Mouse (Mus musculus): ENCODE measurements around the gene Prcd. TPM values are rescaled to one million over a fixed set of nuclear protein-coding genes. Genes with fewer than 3 reads are reported as not detected.
"Not testable (repeated sequence)": the region's sequence is repeated elsewhere in the genome, so short reads cannot be mapped to it uniquely, and the experiment has no call there.

Prcd gene
- polyA plus RNA-seq, 1 experiment from 2014 or later = 16.4 TPM

DNA sequence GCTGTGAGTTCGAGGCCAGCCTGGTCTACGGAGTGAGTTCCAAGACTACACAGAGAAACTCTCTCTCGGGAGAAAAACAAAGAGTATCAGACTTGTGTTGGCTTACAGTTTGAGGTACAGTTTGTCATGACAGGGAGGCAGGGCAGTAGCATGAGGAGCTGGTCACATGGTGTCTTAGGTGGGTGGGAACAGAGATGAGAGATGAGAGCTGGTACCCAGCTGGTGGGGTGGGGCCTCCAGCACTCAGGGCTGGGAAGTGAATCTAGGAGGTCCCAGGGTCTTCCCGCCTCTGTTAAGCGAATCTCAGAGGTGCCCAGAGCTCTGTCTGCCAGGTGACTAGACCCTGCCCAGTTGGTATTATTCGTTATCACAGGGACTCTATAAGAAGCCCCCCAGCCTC, 23.9 kb upstream of the Prcd start:
- H3K4me1 ChIP-seq (ENCODE audit: insufficient read depth, low read depth, low read length) = peaks cover 2% of the 10 kb centered on the region; the same call in 1 of the 2 replicates
- no peaks in the 10 kb centered on the region for H3K36me3 ChIP-seq (ENCODE audit: insufficient read depth, low read length)
- ATAC-seq (no peak), DNase-seq (ENCODE audit: low spot score) (no peak)
- H3K9ac ChIP-seq (replicated peaks; ENCODE audit: low read depth) = no peak overlapping the region
- H3K4me2 ChIP-seq (replicated peaks; ENCODE audit: low read depth, low read length) = no peak overlapping the region
- WGBS = 84% methylated on average over 6 of the region's 6 CpGs
- no peak overlapping the region for H3K4me3 ChIP-seq (ENCODE audit: low read depth, low read length)
- no peaks in the 10 kb centered on the region for H3K9me3 ChIP-seq (ENCODE audit: low read length)
- TF ChIP-seq CTCF (IDR thresholded peaks at IDR 0.05) = no peak
- TF ChIP-seq EP300 (IDR thresholded peaks at IDR 0.05) = no peak
- H3K27me3 ChIP-seq (replicated peaks; ENCODE audit: insufficient read depth, low read length) = no peaks in the 10 kb centered on the region
- H3K27ac ChIP-seq (ENCODE audit: low read length) = no peak overlapping the region

DNA sequence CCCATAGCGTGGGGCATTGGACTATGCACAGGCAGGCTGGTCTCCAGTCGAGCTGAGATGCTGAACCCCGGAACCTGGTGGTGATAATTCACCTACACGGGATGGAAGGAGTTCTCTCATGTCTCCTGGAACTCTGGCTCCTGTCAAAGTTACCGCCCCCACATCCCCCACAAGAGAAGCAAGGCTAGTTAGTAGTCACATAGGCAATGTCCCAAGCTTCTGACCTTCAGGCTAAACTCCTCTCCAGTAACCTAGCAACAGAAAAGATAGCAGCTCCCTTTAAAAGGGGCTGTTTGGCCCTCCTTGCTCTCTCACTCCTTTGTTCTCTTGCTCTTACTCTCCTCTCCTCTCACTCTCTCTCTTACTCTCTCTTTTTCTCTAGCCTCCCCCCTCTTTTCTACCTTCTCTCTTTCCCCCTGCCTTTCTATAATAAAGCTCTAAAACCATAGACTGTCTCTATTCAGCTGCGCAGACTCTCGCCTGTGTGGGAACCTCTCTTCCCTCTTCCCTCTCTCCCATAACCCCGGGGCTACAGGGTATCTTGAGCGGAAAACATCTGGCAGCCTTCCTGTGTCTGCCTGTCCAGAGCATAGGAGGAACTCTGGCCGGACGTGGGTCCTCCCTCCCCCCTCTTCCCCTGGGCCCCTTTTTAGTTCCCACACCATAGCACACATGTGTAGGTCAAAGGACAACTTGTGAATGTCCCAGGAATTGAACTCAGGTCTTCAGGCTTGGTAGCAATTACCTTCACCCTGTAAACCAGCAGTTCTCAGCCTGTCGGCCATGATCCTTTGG, 23.0 kb upstream of the Prcd start:
- Histone ChIP-seq H3K9ac (replicated peaks; ENCODE audit: low read depth) (no peak overlapping the region), H3K27ac (ENCODE audit: low read length) (no peak overlapping the region), H3K36me3 (ENCODE audit: insufficient read depth, low read length) (no peaks in the 10 kb centered on the region), H3K4me2 (replicated peaks; ENCODE audit: low read depth, low read length) (no peak overlapping the region), H3K4me3 (ENCODE audit: low read depth, low read length) (no peak overlapping the region), H3K27me3 (replicated peaks; ENCODE audit: insufficient read depth, low read length) (no peaks in the 10 kb centered on the region), H3K9me3 (ENCODE audit: low read length) (no peaks in the 10 kb centered on the region), H3K4me1 (ENCODE audit: insufficient read depth, low read depth, low read length) (no peaks in the 10 kb centered on the region)
- DNase-seq (ENCODE audit: low spot score) = no peak
- ATAC-seq = no peak
- no peak for TF ChIP-seq EP300 (IDR thresholded peaks at IDR 0.05)
- no peak for TF ChIP-seq CTCF (IDR thresholded peaks at IDR 0.05)
- WGBS = 42% methylated on average over 12 of the region's 12 CpGs

GRCm38 (mm10) chr11:116632962-116633361, 20.4 kb upstream of the Prcd start:
- TF ChIP-seq EP300 (IDR thresholded peaks at IDR 0.05) = no peak
- TF ChIP-seq CTCF (IDR thresholded peaks at IDR 0.05) = no peak
- no peaks in the 10 kb centered on the region for H3K9me3 ChIP-seq (ENCODE audit: low read length)
- DNase-seq (ENCODE audit: low spot score) = peak; percentile 89
- no peaks in the 10 kb centered on the region for H3K27me3 ChIP-seq (replicated peaks; ENCODE audit: insufficient read depth, low read length)
- no peak overlapping the region for H3K9ac ChIP-seq (replicated peaks; ENCODE audit: low read depth)
- H3K4me2 ChIP-seq (replicated peaks; ENCODE audit: low read depth, low read length) = no peak overlapping the region
- no peak overlapping the region for H3K4me3 ChIP-seq (ENCODE audit: low read depth, low read length)
- no peaks in the 10 kb centered on the region for H3K4me1 ChIP-seq (ENCODE audit: insufficient read depth, low read depth, low read length)
- 41% methylated on average over 10 of the region's 10 CpGs for WGBS
- peak overlapping the region; percentile 73 for H3K27ac ChIP-seq (ENCODE audit: low read length)
- ATAC-seq = peak; percentile 86
- H3K36me3 ChIP-seq (ENCODE audit: insufficient read depth, low read length) = no peaks in the 10 kb centered on the region

DNA sequence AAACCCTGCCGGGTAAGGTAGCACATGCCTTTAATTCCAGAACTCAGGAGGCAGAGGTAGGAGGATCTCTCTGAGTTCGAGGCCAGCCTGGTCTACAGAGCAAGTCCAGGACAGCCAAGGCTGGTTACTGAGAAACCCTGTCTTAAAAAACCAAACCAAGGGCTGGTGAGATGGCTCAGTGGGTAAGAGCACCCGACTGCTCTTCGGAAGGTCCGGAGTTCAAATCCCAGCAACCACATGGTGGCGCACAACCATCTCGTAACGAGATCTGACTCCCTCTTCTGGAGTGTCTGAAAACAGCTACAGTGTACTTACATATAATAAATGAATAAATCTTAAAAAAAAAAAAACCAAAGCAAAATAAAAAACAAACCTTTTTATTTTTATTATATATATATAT, 16.7 kb upstream of the Prcd start:
- not testable (repeated sequence) for ATAC-seq; H3K27ac ChIP-seq (ENCODE audit: low read length); H3K4me1 ChIP-seq (ENCODE audit: insufficient read depth, low read depth, low read length); H3K9me3 ChIP-seq (ENCODE audit: low read length); H3K4me2 ChIP-seq (replicated peaks; ENCODE audit: low read depth, low read length); DNase-seq (ENCODE audit: low spot score); H3K4me3 ChIP-seq (ENCODE audit: low read depth, low read length); H3K9ac ChIP-seq (replicated peaks; ENCODE audit: low read depth); H3K27me3 ChIP-seq (replicated peaks; ENCODE audit: insufficient read depth, low read length); H3K36me3 ChIP-seq (ENCODE audit: insufficient read depth, low read length)
- TF ChIP-seq CTCF (IDR thresholded peaks at IDR 0.05) = peak; percentile 43
- WGBS = 65% methylated on average over 8 of the region's 8 CpGs

GRCm38 (mm10) chr11:116641168-116641567, 12.2 kb upstream of the Prcd start:
- no peak overlapping the region for H3K9ac ChIP-seq (replicated peaks; ENCODE audit: low read depth)
- H3K9me3 ChIP-seq (ENCODE audit: low read length) = no peaks in the 10 kb centered on the region
- DNase-seq (ENCODE audit: low spot score) (peak; percentile 57), ATAC-seq (no peak)
- no peaks in the 10 kb centered on the region for H3K27me3 ChIP-seq (replicated peaks; ENCODE audit: insufficient read depth, low read length)
- TF ChIP-seq CTCF (IDR thresholded peaks at IDR 0.05) = peak; percentile 73
- no peak for TF ChIP-seq EP300 (IDR thresholded peaks at IDR 0.05)
- H3K4me3 ChIP-seq (ENCODE audit: low read depth, low read length) = no peak overlapping the region
- H3K36me3 ChIP-seq (ENCODE audit: insufficient read depth, low read length) = no peaks in the 10 kb centered on the region
- no peak overlapping the region for H3K4me2 ChIP-seq (replicated peaks; ENCODE audit: low read depth, low read length)
- peaks cover 5% of the 10 kb centered on the region; the same call in 1 of the 2 replicates for H3K4me1 ChIP-seq (ENCODE audit: insufficient read depth, low read depth, low read length)
- no peak overlapping the region for H3K27ac ChIP-seq (ENCODE audit: low read length)
- 54% methylated on average over 5 of the region's 5 CpGs for WGBS

- 67% methylated on average over 3 of the region's 3 CpGs for WGBS
- Histone ChIP-seq H3K36me3 (ENCODE audit: insufficient read depth, low read length) (no peaks in the 10 kb centered on the region), H3K4me1 (ENCODE audit: insufficient read depth, low read depth, low read length) (peaks cover 5% of the 10 kb centered on the region; the same call in 1 of the 2 replicates), H3K27me3 (replicated peaks; ENCODE audit: insufficient read depth, low read length) (no peaks in the 10 kb centered on the region), H3K9ac (replicated peaks; ENCODE audit: low read depth) (no peak overlapping the region), H3K4me3 (ENCODE audit: low read depth, low read length) (no peak overlapping the region), H3K27ac (ENCODE audit: low read length) (no peak overlapping the region), H3K9me3 (ENCODE audit: low read length) (no peaks in the 10 kb centered on the region), H3K4me2 (replicated peaks; ENCODE audit: low read depth, low read length) (no peak overlapping the region)
- no peak for DNase-seq (ENCODE audit: low spot score)
- ATAC-seq = no peak
- TF ChIP-seq EP300 (IDR thresholded peaks at IDR 0.05) (no peak), CTCF (IDR thresholded peaks at IDR 0.05) (no peak)
These were observed 11.6 kb upstream of the Prcd start for GRCm38 (mm10) chr11:116641731-116642130.
